Mouse (Mus musculus): ENCODE measurements around the gene Plcb3. TPM values are rescaled to one million over a fixed set of nuclear protein-coding genes. Genes with fewer than 3 reads are reported as not detected.

The Plcb3 gene
- total RNA-seq, 1 experiment from 2014 or later, result 12.3 TPM

DNA sequence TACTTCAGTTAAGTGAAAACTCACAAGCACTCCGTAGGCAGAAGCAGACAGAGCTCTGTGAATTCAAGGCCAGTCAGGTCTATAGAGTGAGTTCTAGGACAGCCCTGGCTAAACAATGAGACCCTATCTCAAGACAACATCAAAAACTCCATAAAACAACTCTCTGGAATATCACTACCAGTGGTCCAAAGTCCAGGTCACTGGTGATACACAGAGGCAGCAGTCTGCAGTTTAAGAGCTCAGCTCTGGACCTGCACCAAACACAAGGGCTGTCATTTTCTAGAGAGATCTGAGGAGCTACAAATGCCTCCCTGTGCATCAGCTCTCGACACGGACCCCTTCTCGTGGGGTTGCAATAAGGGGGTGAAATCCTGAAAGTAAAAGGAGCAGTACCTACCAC lies 57.9 kb downstream of the Plcb3 start:
- no peak for ATAC-seq (replicated peaks in 1 of 2; ENCODE audit: insufficient read depth in 1 of 2, low FRiP score in 2 of 2, low TSS enrichment in 1 of 2, low read depth in 1 of 2, poor library complexity in 2 of 2, severe bottlenecking in 2 of 2)

DNA sequence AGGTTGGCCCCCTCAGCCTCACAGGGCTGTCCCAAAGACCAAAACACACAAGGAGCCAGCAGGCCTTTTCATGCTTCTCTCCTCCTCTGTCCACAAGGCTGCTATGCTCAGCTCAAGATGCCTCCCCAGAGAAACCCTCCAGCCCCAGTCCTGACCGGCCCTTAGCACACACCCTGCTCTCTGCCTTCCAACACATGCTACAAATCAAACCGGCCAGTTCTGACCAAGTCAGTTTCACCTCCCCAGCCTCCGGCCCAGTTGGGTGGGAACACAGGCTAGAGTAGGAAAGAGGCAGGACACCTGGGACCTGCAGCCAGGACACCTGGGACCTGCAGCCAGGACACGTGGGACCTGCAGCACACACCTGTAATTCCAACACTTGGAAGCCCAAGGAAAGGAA lies 59.8 kb downstream of the Plcb3 start:
- no peak for ATAC-seq (replicated peaks in 1 of 2; ENCODE audit: insufficient read depth in 1 of 2, low FRiP score in 2 of 2, low TSS enrichment in 1 of 2, low read depth in 1 of 2, poor library complexity in 2 of 2, severe bottlenecking in 2 of 2)

DNA sequence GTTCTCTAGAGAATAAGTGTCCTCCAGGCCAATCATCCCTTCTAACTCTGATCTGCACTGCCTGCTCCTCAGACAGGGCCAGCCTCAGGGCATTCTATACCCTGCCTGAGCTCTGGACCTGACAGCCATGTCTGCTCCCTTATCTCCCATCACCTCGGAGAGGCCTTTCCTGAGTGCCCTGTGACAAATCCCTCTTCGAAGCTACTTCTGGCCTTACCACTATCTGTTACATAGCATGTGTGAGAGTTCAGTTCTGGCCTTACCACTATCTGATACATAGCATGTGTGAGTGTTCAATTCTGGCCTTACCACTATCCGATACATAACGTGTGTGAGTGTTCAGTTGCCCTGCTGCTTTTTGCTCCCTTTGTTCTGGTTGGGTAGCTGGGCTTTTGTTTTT lies 61.0 kb downstream of the Plcb3 start:
- ATAC-seq (replicated peaks in 1 of 2; ENCODE audit: insufficient read depth in 1 of 2, low FRiP score in 2 of 2, low TSS enrichment in 1 of 2, low read depth in 1 of 2, poor library complexity in 2 of 2, severe bottlenecking in 2 of 2), result no peak

DNA sequence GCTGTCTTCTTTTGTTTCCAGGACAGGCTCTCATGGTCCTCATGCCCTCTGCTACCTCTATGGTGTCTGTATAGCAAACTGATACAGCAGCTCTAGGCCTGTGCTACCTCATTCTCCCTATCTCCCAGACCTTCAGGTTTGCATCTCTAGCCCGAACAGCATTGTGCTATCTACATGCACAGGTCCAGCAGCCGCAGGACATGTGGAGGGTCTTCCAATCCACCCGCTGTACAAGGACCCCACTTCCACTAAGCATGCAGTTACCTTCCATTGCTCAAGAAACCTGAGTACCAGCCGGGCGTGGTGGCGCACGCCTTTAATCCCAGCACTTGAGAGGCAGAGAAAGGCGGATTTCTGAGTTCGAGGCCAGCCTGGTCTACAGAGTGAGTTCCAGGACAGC lies 61.7 kb downstream of the Plcb3 start:
- no peak for ATAC-seq (replicated peaks in 1 of 2; ENCODE audit: insufficient read depth in 1 of 2, low FRiP score in 2 of 2, low TSS enrichment in 1 of 2, low read depth in 1 of 2, poor library complexity in 2 of 2, severe bottlenecking in 2 of 2)

DNA sequence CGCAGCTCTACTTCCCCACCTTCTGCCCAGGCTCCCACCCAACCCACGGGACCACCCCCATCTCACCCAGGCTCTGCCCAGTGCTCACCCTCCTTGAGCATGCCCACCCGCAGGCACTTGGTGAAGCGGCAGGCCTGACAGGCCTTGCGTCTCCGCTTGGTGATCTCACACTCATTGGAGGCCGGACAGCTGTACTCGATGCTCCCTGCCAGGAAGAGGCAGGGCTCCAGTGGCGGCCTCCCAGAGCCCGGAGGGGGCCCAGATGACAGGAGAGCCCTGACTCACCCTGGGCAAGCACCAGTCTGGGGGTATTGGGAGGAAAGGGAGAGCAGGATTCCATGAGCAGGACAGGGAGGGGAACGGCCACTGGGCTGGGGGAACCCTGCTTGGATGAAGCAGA lies 62.3 kb downstream of the Plcb3 start:
- ATAC-seq (replicated peaks in 1 of 2; ENCODE audit: insufficient read depth in 1 of 2, low FRiP score in 2 of 2, low TSS enrichment in 1 of 2, low read depth in 1 of 2, poor library complexity in 2 of 2, severe bottlenecking in 2 of 2), result no peak

DNA sequence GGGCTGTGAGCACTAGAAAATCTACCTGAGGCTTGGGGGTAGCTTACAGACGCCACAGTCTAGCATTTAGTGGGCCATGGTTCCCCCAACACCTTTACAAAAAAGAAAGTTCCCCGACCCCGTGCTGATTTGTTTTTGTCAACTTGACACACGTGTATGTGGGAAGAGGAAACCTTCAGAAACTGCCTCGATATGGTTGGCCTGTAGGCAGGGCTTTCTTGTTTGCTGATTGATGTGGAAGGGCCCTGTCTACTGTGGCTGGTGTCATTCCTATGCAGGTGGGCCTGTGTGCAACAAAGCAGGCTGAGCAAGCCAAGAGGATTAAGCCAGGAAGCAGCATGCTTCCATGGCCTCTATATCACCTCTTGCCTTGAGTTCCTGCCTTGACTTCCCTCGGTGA lies 63.2 kb downstream of the Plcb3 start:
- no peak for ATAC-seq (replicated peaks in 1 of 2; ENCODE audit: insufficient read depth in 1 of 2, low FRiP score in 2 of 2, low TSS enrichment in 1 of 2, low read depth in 1 of 2, poor library complexity in 2 of 2, severe bottlenecking in 2 of 2)

DNA sequence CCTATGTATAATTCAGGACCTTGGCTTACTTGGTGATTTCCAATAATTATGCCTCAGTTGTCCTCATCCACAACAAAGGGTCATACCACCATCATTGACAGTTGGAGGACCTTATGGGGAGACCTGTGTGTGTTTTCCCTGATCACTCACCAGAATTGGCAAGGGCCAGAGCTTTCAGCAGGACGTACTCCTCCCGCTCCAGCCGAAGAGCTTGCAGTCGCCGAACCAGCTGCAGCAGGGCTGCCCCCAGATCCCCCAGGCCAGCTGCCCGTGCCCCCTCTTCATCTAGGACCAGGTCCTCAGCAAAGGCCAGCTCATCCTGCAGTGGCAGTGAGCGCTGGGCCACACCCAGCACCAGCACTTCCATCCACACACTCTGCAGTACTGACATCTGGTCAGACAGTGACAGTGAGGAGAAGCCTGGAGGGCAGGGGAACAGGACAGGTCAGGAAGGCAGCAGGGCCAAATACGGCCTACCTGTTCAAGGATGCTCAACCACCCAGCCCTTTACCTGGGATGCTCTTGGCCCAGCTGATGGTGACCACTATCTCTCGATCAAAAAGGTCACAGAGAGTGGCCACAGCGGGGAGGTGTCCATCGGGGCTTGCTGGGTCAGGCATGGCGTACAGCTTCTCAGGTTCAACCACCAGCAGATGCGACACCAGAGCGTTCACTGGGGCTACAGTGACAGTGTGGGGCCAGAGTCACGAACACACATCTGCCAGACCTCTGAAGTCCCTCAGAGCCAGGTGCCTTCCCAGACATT lies 63.9 kb downstream of the Plcb3 start:
- ATAC-seq (replicated peaks in 1 of 2; ENCODE audit: insufficient read depth in 1 of 2, low FRiP score in 2 of 2, low TSS enrichment in 1 of 2, low read depth in 1 of 2, poor library complexity in 2 of 2, severe bottlenecking in 2 of 2), result no peak

DNA sequence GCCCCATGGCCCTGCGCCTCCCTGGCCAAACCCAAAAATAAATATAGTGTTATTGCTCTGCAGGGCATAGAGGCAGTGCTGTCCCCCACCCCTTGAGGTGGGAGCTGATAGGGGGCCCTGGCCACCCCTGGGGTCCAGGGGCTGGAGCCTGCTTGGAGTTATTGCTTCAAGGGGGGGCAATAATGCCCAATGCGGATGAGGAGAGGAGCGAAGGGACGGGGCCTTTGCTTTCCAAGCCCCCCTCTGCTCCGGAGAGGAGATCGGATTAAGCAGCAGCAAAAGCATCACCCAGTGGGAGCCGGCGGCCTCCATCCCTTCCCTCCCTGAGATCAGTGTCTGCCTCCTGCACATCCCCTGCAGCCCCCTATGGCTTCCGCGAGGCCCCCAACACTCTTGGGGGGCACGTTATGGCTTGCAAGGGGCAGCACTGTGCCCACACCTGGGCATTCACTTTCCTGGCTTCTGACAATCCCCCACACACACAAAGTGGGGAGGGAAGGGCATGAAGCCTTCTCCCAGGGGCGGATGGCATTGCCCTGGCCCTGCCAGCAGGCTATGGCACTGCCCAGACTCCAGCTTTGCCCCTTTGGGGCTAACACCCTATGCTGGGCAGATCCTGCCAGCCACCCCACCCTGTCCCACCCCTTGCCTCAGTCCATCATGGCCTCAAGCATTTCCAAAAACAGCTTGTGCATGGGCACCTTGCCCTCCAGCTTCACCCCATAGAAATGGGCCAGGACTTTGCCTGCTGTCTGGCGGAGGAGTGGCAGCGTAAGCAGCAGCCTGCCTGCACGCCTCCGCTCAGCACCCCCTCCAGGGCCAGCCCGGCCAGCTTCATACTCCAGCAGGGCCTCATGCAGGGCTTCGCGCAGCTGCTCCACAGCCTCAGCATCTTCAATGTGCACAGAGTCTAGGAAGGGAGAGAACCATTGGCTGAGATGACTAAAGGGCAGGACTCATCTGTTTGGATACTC lies 64.9 kb downstream of the Plcb3 start:
- ATAC-seq (replicated peaks in 1 of 2; ENCODE audit: insufficient read depth in 1 of 2, low FRiP score in 2 of 2, low TSS enrichment in 1 of 2, low read depth in 1 of 2, poor library complexity in 2 of 2, severe bottlenecking in 2 of 2), result no peak

DNA sequence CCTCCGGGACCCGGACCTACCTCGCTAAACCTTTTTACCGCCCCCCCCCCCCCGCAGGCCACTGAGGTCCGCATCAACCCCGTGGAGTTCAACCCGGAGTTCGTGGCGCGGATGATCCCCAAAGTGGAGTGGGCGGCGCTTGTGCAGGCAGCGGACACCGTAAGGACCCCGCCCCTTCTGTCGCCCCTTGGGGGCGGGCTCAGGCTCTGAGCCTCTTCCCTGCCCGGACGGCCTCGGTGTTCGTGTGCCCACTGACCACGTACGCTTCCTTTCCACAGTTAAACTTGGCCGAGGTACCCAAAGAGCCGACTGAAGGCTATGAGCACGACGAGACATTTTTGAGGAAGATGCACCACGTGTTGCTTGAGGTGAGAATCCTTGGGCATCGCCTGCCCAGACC lies 66.0 kb downstream of the Plcb3 start:
- ATAC-seq (replicated peaks in 1 of 2; ENCODE audit: insufficient read depth in 1 of 2, low FRiP score in 2 of 2, low TSS enrichment in 1 of 2, low read depth in 1 of 2, poor library complexity in 2 of 2, severe bottlenecking in 2 of 2), result peak; percentile 29 to 43; a peak in 3 of 4 replicates

DNA sequence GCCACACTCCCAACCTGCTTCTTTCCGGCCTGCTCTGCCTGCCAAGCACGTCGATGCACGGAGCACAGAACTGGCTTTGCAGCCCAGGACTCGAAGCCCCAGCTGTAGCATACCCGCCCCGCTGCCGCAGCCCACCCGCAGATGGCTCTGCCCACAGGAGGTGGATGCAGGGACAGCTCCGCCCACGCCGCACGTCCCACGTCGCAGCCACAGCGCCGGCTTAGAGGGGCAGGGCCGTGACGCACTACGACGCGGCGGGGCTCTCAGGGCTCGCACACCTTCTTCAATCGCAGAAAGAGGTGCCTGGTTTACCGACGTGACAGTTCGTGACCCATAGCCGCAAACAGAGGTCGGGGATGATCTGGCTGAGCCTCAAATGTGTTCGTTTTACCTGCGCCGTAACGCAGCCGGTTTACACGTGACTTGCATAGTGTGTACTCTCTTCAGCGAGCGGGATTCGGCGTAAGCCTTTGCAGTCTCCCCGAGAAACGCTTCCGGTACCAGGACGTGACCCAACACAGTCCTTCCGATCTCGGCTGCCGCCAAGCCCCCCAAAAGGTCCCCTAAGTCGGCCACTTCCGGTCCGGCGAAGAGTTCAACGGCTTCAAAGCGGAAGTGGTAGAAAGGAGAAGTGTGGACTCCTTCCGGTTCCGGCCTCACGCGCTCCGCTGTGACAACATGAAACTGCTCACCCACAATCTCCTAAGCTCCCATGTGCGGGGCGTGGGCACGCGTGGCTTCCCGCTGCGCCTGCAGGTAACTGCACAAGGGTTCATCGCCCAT lies 66.6 kb downstream of the Plcb3 start, which contains the start of the genes Trmt112 and Prdx5:
Gene Trmt112, plus strand, starts transcription at position 192 of the 783 bp plus-strand sequence.
Gene Prdx5, minus strand, starts transcription at position 600 of the 783 bp plus-strand sequence.
- peak; percentile 84 to 86 for ATAC-seq (replicated peaks in 1 of 2; ENCODE audit: insufficient read depth in 1 of 2, low FRiP score in 2 of 2, low TSS enrichment in 1 of 2, low read depth in 1 of 2, poor library complexity in 2 of 2, severe bottlenecking in 2 of 2)

DNA sequence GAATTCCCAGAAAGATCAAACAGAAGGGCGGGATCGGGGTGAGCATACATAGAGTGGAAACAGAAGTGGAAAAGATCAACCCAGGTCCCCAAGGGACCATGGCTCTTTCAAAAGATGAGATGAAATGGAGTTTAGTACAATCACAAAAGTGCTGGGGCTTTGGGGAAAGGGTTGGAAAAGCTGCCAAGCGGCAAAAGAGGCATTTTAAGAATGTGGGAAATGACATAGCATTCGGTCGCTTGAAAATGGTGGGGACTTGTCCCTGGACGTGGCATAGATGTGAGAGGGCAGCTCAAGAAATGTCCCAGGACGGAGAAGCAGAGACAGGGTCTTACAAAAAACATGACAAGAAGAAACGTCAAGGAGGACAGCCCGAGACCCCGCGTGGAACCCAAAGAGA lies 67.2 kb downstream of the Plcb3 start:
- ATAC-seq (replicated peaks in 1 of 2; ENCODE audit: insufficient read depth in 1 of 2, low FRiP score in 2 of 2, low TSS enrichment in 1 of 2, low read depth in 1 of 2, poor library complexity in 2 of 2, severe bottlenecking in 2 of 2), result no peak

DNA sequence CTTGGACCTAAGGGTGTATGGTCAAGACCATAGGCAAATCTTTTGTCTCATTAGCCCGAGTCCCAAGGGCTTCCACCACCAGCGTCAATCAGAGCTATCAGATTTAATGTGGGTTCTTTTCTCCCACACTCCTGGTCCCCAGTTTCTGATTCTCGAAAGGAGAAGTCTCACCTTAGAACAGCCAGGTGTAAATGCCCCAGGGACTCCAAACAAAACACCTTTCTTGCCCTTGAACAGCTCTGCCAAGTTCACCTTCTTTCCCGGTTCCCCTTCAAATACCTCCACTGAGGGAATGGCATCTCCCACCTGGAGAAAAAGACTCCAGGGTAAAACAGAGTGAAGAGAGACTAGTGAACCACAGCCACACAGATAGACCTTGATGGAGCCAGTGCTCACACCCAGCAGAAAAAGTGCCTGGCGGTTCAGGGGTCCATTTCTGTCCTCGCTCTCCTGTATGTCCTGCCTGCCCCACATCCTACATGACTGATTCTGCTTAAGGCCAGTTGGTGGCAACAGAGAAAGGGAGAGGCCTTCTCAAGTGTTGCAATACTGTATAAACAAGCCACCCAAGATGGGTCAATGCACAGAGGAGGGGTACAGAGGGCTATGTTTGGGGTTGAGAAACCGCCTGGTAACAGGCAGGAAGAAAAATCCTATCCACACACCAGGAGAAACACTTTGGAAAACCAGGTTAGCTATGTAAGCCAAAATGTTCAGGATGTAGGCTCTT lies 68.3 kb downstream of the Plcb3 start:
- ATAC-seq (replicated peaks in 1 of 2; ENCODE audit: insufficient read depth in 1 of 2, low FRiP score in 2 of 2, low TSS enrichment in 1 of 2, low read depth in 1 of 2, poor library complexity in 2 of 2, severe bottlenecking in 2 of 2), result no peak

DNA sequence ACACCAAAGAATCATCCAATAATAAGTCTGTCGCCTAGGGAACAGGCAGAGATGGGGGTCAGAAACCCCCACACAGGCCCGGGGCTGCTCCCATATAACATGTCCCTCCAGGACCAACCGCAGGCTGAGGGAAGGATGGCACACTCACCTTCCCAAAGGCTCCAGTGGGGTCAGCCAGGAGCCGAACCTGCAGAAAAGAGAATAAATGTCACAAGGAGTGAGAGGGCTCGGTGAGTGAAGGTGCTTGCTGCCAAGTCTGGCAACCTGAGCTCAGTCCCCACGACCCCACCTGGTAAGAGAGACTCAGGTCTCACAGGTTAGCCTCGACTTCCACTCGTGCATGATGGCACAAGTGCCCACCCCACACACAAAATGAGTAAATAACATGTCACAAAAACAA lies 69.2 kb downstream of the Plcb3 start:
- no peak for ATAC-seq (replicated peaks in 1 of 2; ENCODE audit: insufficient read depth in 1 of 2, low FRiP score in 2 of 2, low TSS enrichment in 1 of 2, low read depth in 1 of 2, poor library complexity in 2 of 2, severe bottlenecking in 2 of 2)

DNA sequence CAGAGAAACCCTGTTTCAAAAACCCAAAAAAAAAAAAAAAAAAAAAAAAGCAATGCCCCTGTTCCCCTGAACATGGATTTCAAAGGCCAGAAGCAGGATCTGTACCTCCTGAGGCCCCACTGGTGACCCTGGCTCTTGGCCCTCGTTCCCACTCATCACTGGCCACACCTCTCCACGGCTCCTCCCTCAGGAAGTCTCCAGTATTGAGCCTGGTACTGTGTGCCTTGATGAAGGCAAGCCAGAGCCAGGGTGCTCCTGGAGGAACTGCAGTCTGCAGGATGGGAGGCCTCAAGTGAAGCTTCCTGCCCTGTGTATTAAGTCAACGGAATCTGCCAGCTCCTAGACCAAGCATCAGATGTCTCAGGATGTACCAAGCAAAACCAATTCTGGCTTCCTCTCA lies 70.1 kb downstream of the Plcb3 start:
- ATAC-seq (replicated peaks in 1 of 2; ENCODE audit: insufficient read depth in 1 of 2, low FRiP score in 2 of 2, low TSS enrichment in 1 of 2, low read depth in 1 of 2, poor library complexity in 2 of 2, severe bottlenecking in 2 of 2), result no peak

DNA sequence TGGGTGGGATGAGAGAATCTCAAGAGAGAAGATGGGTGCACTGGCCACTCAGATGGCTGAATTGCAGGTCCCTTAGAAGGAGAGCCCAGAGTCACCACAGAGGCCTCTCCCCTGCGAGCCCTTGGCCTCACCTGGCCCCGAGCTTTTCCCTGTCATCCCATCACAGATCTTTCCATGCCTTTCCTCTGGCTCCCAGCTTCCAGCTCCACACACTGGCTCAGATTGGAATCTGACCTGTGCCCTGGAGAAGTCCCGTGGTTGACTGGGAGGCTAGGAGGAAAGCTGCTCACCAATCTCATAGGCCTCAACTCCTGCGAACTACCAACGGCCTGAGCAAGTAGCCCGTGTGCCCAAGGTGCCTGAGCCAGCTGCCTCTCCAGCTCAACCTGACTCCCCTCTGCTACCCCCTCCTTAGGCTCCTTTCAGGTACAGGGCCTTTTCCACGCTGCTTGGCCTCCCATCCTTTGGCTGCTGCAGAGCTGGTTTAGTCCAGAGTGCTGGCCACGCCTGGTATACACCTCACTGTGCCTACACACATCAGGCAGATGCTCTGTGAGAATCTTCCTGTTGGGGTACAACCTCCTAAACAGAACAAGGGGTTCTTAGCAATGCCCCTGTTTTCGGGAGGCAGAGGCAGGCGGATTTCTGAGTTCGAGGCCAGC lies 70.6 kb downstream of the Plcb3 start:
- no peak for ATAC-seq (replicated peaks in 1 of 2; ENCODE audit: insufficient read depth in 1 of 2, low FRiP score in 2 of 2, low TSS enrichment in 1 of 2, low read depth in 1 of 2, poor library complexity in 2 of 2, severe bottlenecking in 2 of 2)

DNA sequence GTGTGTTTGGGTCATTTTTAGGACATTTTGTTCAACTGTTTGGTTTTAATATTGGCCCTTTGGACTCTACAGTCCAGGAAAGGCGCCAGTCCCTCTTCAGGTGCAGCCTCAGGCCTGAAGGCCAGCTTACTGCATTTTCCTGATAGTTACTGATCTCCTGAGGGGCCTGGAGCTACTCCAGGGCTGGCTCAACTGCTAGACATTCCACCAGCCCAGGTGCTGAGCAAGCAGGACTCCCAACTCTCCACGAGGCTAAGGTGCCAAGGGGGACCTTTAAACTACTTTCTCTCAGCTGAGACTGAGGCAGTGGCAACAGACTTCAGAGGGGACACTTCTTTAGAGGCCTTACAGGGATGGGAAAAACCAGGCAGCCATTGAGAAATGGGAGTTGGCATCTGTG lies 71.4 kb downstream of the Plcb3 start:
- ATAC-seq (replicated peaks in 1 of 2; ENCODE audit: insufficient read depth in 1 of 2, low FRiP score in 2 of 2, low TSS enrichment in 1 of 2, low read depth in 1 of 2, poor library complexity in 2 of 2, severe bottlenecking in 2 of 2), result no peak

DNA sequence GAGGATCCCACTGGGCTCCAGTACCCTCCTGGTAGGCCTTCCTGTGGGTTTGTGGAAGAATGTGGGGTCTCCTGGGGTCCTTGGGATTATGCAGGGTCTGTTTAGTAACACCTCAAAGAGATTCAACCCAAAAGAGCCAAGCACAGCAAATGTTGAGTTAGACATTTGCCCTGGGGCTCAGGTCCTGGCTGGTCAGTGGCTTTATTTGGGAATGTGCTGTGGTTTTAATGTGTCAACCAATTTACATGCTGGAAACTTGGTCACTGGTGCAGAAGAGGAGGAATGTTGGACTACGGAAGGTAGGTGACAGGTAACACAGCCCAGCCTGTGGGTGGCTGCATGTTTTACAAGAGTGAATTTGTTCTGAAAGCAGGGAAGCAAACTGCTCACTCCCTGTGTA lies 73.2 kb downstream of the Plcb3 start:
- ATAC-seq (replicated peaks in 1 of 2; ENCODE audit: insufficient read depth in 1 of 2, low FRiP score in 2 of 2, low TSS enrichment in 1 of 2, low read depth in 1 of 2, poor library complexity in 2 of 2, severe bottlenecking in 2 of 2), result no peak
